In genomic region chr5:140934639-140935315, GRCm38 (mm10) we compare ENCODE assay signal across 15 mouse cellular contexts.
DNase-seq lines count a peak whose midpoint lies in the region; TF ChIP-seq lines count a peak whose summit lies in the region.
"Had no signal": no experiment of that assay in that cellular context is flagged by ENCODE, and none has a peak within 500 bp of the region (broad histone marks: within the 10 kb centered on the region; RNA-seq: fewer than 3 reads in every experiment).

No protein-coding gene starts in this region.

- H3K36me3 ChIP-seq in heart, adult 2 months (ENCODE audit: control insufficient read depth, insufficient read depth, low read length): no peaks in the 10 kb centered on the region
- H3K36me3 ChIP-seq in heart, embryonic 10.5 days: no peaks in the 10 kb centered on the region
- no peaks in the 10 kb centered on the region for H3K36me3 ChIP-seq in liver, adult 2 months (ENCODE audit: control insufficient read depth, insufficient read depth, low read length)
- peaks cover 38 to 74% of the 10 kb centered on the region in 2 experiments for H3K36me3 ChIP-seq in CH12.LX (replicated peaks in 1 of 2; ENCODE audit: control insufficient read depth in 1 of 2, insufficient read depth in 1 of 2, low read length in 1 of 2)
- H3K36me3 ChIP-seq: embryonic facial prominence, embryonic 10.5 days; forebrain, embryonic 10.5 days; limb, embryonic 10.5 days; midbrain, embryonic 15.5 days; neural tube, embryonic 12.5 days had no signal

- H3K79me2 ChIP-seq in heart, adult 2 months (replicated peaks; ENCODE audit: control insufficient read depth, insufficient read depth, low read length): no peaks in the 10 kb centered on the region
- no peaks in the 10 kb centered on the region for H3K79me2 ChIP-seq in liver, adult 2 months (ENCODE audit: control insufficient read depth, insufficient read depth, low read length)
- peaks cover 9% of the 10 kb centered on the region for H3K79me2 ChIP-seq in CH12.LX (replicated peaks; ENCODE audit: control insufficient read depth, extremely low read depth, insufficient read depth, poor library complexity, severe bottlenecking)

- H3K4me1 ChIP-seq in heart, adult 2 months (ENCODE audit: control insufficient read depth, insufficient read depth, low read length): no peaks in the 10 kb centered on the region
- H3K4me1 ChIP-seq in heart, embryonic 10.5 days: no peaks in the 10 kb centered on the region
- no peaks in the 10 kb centered on the region for H3K4me1 ChIP-seq in liver, adult 2 months (ENCODE audit: control insufficient read depth, insufficient read depth, low read length)
- peaks cover 0 to 19% of the 10 kb centered on the region in 2 experiments; a peak in 2 of 4 replicates for H3K4me1 ChIP-seq in CH12.LX (ENCODE audit: control insufficient read depth in 1 of 2, insufficient read depth in 2 of 2)
- H3K4me1 ChIP-seq: embryonic facial prominence, embryonic 10.5 days; forebrain, embryonic 10.5 days; limb, embryonic 10.5 days; neural tube, embryonic 12.5 days had no signal

- H3K4me2 ChIP-seq in CH12.LX (ENCODE audit: insufficient read depth, low read depth, poor library complexity, severe bottlenecking): no peak overlapping the region
- H3K4me2 ChIP-seq: midbrain, embryonic 15.5 days; neural tube, embryonic 12.5 days had no signal

- no peak for DNase-seq in heart, adult 2 months
- no peak for DNase-seq in heart, embryonic 10.5 days (ENCODE audit: low spot score)
- no peak for DNase-seq in liver, adult 2 months (ENCODE audit: extremely low read depth, low read depth, low spot score)
- no peak for DNase-seq in liver
- no peak for DNase-seq in CH12.LX (ENCODE audit: extremely low read depth)
- peak; percentile 16 for DNase-seq in NIH3T3 (ENCODE audit: low read depth)
- DNase-seq in spleen, postnatal 14 days (ENCODE audit: low spot score in 2 of 2): no peak
- DNase-seq: cerebellum, adult 9-11 months; heart, adult 18-20 months; kidney, adult 8-10 months had no signal

- no peak for TF ChIP-seq RAD21 in CH12.LX (IDR thresholded peaks at IDR 0.05; ENCODE audit: low read depth, low read length)

- WGBS in heart, adult 2 months: 82% methylated on average over 9 of the region's 9 CpGs
- 78% methylated on average over 9 of the region's 9 CpGs for WGBS in heart, embryonic 10.5 days
- WGBS in liver, adult 2 months: 78% methylated on average over 9 of the region's 9 CpGs

- TF ChIP-seq POLR2A in heart, adult 2 months (IDR thresholded peaks at IDR 0.05; ENCODE audit: insufficient read depth, low read depth, low read length): no peak
- TF ChIP-seq POLR2A in liver, adult 2 months (IDR thresholded peaks at IDR 0.05; ENCODE audit: extremely low read depth, insufficient read depth, low read length): no peak
- no peak for TF ChIP-seq POLR2A in CH12.LX (IDR thresholded peaks at IDR 0.05; ENCODE audit: low read depth, low read length)

- no peak overlapping the region for H3K4me3 ChIP-seq in heart, adult 2 months
- no peak overlapping the region for H3K4me3 ChIP-seq in heart, embryonic 10.5 days
- no peak overlapping the region for H3K4me3 ChIP-seq in liver, adult 2 months (ENCODE audit: insufficient read depth, low read depth, low read length)
- no peak overlapping the region for H3K4me3 ChIP-seq in CH12.LX (replicated peaks in 1 of 3; ENCODE audit: low read depth in 2 of 3, low read length in 2 of 3, poor library complexity in 1 of 3)
- H3K4me3 ChIP-seq: embryonic facial prominence, embryonic 10.5 days; forebrain, embryonic 10.5 days; limb, embryonic 10.5 days; midbrain, embryonic 15.5 days; neural tube, embryonic 12.5 days had no signal

- dilution Hi-C loops in CH12.LX (cut with MboI; ENCODE audit: extremely low pct_ligation_motif_present, extremely low pct_unique_long_range_greater_than_20kb, low sequenced_read_pairs): no loop called here

- intact Hi-C loops in heart, adult 2 months (cut with DNase I): no loop called here

- no peak for TF ChIP-seq EP300 in heart, adult 2 months (IDR thresholded peaks at IDR 0.05; ENCODE audit: insufficient read depth, low read depth, low read length)
- TF ChIP-seq EP300 in CH12.LX (IDR thresholded peaks at IDR 0.05; ENCODE audit: low read length): no peak

- in situ Hi-C loops in CH12.LX (cut with MboI; ENCODE audit: low pct_ligation_motif_present, low pct_unique_long_range_greater_than_20kb, low sequenced_read_pairs): no loop called here

- no peak overlapping the region for H3K27ac ChIP-seq in heart, adult 2 months
- no peak overlapping the region for H3K27ac ChIP-seq in heart, embryonic 10.5 days
- H3K27ac ChIP-seq in liver, adult 2 months (replicated peaks; ENCODE audit: insufficient read depth, low read depth, low read length): no peak overlapping the region
- H3K27ac ChIP-seq in CH12.LX (ENCODE audit: insufficient read depth, low read depth): 0 out of 2 replicates have a peak overlapping the region, but pooled peaks have one; percentile 29
- H3K27ac ChIP-seq: embryonic facial prominence, embryonic 10.5 days; forebrain, embryonic 10.5 days; limb, embryonic 10.5 days; midbrain, embryonic 15.5 days; neural tube, embryonic 12.5 days had no signal

- peak; percentile 19; the same call in 1 of the 2 replicates for TF ChIP-seq CTCF in heart, adult 2 months (IDR thresholded peaks at IDR 0.05)
- peak; percentile 63 for TF ChIP-seq CTCF in liver, adult 2 months (IDR thresholded peaks at IDR 0.05; ENCODE audit: low read depth, low read length)
- TF ChIP-seq CTCF in CH12.LX (conservative IDR thresholded peaks at IDR 0.05 in 1 of 2, IDR thresholded peaks at IDR 0.05 in 1 of 2; ENCODE audit: low read depth in 2 of 2, low read length in 2 of 2): peak in 1 of 2 experiments; percentile 13; a peak in 1 of 4 replicates

- no peaks in the 10 kb centered on the region for H3K27me3 ChIP-seq in heart, adult 2 months (ENCODE audit: control insufficient read depth, insufficient read depth, low read length)
- H3K27me3 ChIP-seq in heart, embryonic 10.5 days (ENCODE audit: insufficient read depth, poor library complexity, severe bottlenecking): peaks cover 9% of the 10 kb centered on the region; the same call in 1 of the 2 replicates
- no peaks in the 10 kb centered on the region for H3K27me3 ChIP-seq in liver, adult 2 months (ENCODE audit: control insufficient read depth, insufficient read depth, low read length)
- H3K27me3 ChIP-seq in CH12.LX (replicated peaks): no peaks in the 10 kb centered on the region
- H3K27me3 ChIP-seq: midbrain, embryonic 15.5 days; neural tube, embryonic 12.5 days had no signal

- H3K9me3 ChIP-seq in heart, embryonic 10.5 days: no peaks in the 10 kb centered on the region
- H3K9me3 ChIP-seq in CH12.LX (replicated peaks; ENCODE audit: low read length): peaks cover 16% of the 10 kb centered on the region
- H3K9me3 ChIP-seq: embryonic facial prominence, embryonic 10.5 days; forebrain, embryonic 10.5 days; limb, embryonic 10.5 days; midbrain, embryonic 15.5 days; neural tube, embryonic 12.5 days had no signal

- H3K9ac ChIP-seq in heart, adult 2 months (ENCODE audit: low read depth, low read length): no peak overlapping the region
- no peak overlapping the region for H3K9ac ChIP-seq in liver, adult 2 months (ENCODE audit: low read depth, low read length)
- no peak overlapping the region for H3K9ac ChIP-seq in CH12.LX (ENCODE audit: insufficient read depth, low read depth)
- H3K9ac ChIP-seq: midbrain, embryonic 15.5 days; neural tube, embryonic 12.5 days had no signal

TF ChIP-seq in CH12.LX, 34 proteins besides CTCF, POLR2A, EP300 and RAD21:
- no peak for TF ChIP-seq ZC3H11A (IDR thresholded peaks at IDR 0.05; ENCODE audit: low read depth, low read length)
- no peak for TF ChIP-seq MAZ (IDR thresholded peaks at IDR 0.05; ENCODE audit: low read depth, low read length)
- no peak for TF ChIP-seq CHD1 (IDR thresholded peaks at IDR 0.05; ENCODE audit: low read depth, low read length)
- no peak for TF ChIP-seq E2F4 (IDR thresholded peaks at IDR 0.05; ENCODE audit: insufficient replicate concordance, low read depth, low read length)
TF ChIP-seq in CH12.LX: peak in this region for 0.
